Mouse (Mus musculus) ovary, postnatal 10 days (tissue): Measurements from ENCODE around the gene Gm20458.

Experiments
- DNase-seq: peaks from one replicate; pipeline ENCODE4 v3.0.0; 2022; ENCODE audit warnings: low spot score

Gene Gm20458

GRCm38 (mm10) chr2:164434681-164435080, 26.1 kb upstream of the Gm20458 start:
- no peak for DNase-seq

DNA sequence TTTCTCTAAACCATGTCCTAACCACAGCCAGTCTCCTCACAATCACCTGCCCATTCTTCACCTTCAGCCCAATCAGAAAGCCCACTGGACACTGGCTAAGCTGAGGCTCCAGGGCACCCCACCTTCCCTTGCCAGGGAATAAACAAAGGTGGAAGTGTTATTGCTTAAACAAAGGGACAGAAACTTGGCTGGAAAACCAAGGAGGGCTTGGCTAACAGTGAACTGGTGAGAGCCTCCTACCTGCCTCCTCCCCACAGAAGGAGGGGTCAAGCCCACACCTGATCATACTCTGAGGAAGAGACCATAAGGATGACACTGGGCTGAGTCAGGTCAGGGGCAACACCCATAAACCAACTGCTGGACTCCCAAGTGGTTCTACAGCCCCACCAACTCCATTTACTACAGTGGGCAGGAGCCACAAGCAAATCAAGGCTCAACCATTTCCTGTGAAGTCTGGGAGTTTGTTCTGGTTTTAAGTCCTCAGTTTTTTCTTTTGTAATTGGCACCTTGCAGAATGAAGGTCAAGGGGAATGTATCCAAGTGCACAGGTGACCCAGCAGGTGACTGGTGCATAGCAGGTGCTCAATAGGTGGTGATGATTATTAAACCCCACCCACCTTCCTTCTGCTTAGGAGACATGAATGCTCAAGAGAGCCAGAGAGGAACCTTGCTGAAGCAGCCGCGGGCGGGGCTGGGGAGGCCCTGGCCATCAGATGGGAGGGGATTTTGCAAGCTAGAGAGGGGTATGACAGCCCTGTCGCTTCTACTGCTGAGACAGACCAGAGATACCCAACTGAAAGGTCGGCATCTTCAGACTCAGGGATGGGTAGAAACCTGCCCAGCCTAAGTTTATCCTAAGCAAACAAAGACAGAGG, 25.3 kb upstream of the Gm20458 start:
- no peak for DNase-seq

- no peak for DNase-seq
Observed at GRCm38 (mm10) chr2:164436215-164436913, 24.4 kb upstream of the Gm20458 start.

- no peak for DNase-seq
Observed at GRCm38 (mm10) chr2:164436961-164437360, 23.8 kb upstream of the Gm20458 start.

DNA sequence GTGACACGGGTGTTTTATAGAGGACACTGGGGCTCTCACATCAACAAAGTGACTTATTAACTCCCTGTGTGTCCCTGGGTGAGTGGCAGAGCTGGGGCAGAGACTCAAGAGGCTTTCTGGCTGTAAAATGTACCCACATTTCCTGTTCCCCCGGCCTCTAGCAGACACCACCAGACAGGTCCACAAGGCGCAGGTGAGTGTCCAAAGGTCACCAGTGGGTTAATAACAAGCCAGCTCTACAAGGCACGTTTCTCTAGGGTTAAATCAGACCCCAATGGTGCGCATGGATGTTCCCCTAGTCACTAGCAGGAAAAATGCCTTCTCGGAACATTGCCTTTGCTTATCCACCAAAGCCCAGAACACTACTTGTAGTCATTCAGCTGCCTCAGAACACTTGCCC, 23.1 kb upstream of the Gm20458 start:
- no peak for DNase-seq

DNA sequence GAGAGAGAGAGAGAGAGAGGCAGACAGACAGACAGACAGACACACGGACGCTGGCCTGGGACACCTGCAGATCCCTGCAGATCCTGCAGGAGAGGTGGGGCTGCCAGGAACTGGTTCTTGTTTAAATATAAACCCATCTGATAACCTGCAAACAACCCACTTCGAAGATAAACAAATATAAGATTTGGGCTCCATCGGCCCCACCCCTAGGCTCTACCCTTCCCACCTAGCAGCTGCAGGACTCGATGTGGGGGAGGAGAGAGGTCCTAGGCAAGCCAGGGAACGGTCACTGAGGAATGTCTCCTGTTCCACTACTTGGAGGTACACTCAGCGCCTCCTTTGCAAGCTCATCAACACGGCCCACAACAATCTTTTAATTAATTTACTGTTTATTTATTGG, 22.5 kb upstream of the Gm20458 start:
- DNase-seq: no peak

DNA sequence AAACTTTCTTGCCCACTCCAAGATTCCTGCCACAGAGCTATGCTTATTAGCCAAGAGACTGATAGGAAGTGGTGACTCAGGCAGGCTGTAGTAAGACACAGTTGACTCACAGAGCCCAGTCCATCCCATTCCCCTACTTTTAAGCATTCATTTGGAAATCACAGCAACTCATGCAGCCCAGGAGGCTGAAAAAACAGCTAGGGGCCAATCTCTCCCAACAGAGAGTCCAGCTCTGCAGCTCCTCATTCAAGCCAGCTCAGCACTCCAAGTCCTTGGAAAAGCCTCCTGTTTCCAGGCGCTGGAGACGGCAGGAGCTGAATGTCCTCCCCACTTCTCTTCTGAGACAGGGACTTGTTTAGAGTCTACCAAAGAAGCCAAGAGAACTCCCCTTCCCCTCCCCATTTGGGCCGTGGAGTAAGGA, 21.8 kb upstream of the Gm20458 start:
- no peak for DNase-seq

DNA sequence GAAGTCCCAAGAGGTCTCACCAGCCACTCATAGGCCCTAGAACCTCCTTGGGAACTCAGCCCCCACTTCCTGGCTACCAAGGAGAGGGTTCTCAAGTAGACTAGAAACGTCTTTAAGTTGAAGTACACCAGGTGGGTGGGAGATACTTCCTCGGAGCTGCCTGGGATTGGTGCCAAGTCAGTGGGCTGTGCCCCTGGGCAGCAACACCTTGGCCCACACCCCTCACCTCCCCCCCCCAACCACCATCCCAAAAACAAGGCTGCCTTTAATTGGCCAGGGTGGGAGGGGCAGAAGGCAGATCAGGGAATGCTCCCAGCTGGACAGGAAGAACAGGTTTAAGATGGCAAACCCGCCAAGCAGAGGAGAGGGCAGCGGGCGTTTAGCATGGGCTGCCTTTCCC, 20.5 kb upstream of the Gm20458 start:
- DNase-seq: no peak

GRCm38 (mm10) chr2:164441155-164441554, 19.6 kb upstream of the Gm20458 start:
- no peak for DNase-seq

GRCm38 (mm10) chr2:164441731-164442130, 19.0 kb upstream of the Gm20458 start:
- DNase-seq: no peak

- no peak for DNase-seq
Observed at GRCm38 (mm10) chr2:164442315-164443050, 18.3 kb upstream of the Gm20458 start.

- DNase-seq: peak; percentile 84
Observed at GRCm38 (mm10) chr2:164443051-164443437, 17.7 kb upstream of the Gm20458 start.

GRCm38 (mm10) chr2:164443460-164444000, 17.2 kb upstream of the Gm20458 start, which contains the start of gene Sdc4:
Gene Sdc4, minus strand, starts transcription at chr2:164443887.
- no peak for DNase-seq

DNA sequence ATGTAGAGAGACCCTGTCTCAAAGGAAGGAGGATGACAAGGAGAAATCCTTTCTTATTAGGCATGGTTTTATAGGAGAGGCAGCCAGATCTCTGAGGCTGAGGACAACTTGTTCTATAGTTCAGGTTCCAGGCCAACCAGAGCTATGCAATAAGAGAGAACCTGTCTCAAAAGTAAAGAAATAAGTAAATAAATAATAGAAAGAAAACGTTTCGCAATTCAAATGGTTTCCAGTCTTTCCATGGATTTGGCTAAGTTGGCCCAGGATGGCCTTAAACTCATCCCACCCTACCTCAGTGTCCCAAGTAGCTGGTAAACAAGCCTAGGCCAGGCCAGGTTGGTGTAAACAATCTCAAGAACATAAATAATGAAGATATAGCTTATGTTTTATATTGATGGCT, 16.1 kb upstream of the Gm20458 start:
- no peak for DNase-seq

DNA sequence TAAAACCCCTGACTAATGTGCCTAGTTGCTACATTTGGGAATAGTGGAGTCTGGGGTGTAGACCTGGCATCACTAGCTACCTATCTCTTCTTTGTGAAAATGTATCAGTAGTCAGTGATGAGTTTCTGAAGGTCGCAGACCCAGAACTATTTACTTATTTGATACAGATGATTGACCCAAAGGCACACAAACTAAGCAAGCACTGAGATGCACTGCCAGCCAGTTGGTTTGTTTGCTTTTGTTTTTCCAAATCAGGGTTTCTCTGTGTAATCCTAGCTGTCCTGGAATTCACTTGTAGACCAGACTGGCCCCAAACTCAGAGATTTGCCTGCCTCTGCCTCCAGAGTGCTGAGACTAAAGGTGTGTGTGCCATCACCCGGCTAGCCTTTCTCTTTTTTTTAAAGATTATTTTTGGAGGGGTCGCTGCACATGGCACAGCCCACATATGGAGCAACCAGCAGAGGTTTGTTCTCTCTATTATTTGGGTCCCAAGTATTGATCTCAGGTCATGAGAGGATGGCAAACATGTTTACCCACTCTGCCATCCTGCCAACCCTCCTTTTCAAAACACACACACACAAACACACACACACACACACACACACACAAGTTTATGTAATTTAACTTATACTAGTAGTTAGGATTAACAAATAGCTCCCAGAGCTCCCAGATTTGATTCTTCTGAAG, 15.2 kb upstream of the Gm20458 start:
- DNase-seq: no peak

- no peak for DNase-seq
Observed at GRCm38 (mm10) chr2:164446086-164446469, 14.7 kb upstream of the Gm20458 start.

- DNase-seq: no peak
Observed at GRCm38 (mm10) chr2:164448140-164448539, 12.6 kb upstream of the Gm20458 start.

DNA sequence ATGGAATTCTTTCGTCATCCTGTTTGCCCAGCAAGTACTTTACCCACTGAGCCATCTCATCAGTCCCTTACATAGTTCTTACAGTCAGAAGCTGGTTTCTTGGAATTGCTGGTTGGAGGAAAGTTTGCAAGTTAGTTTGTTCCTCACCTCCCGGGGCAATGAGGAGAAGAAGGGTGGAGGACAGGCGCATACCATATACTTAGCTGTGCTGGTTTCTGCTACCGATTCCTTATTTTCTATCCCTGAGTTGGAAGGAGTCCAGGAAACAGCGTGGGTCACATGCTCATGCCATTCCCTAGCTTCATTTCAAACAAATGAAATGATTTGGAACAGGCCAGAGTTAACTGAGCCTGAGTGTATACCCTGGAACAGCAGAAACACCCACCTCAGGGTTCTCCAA, 11.8 kb upstream of the Gm20458 start:
- DNase-seq: no peak

GRCm38 (mm10) chr2:164449341-164450042, 11.3 kb upstream of the Gm20458 start:
- no peak for DNase-seq

DNA sequence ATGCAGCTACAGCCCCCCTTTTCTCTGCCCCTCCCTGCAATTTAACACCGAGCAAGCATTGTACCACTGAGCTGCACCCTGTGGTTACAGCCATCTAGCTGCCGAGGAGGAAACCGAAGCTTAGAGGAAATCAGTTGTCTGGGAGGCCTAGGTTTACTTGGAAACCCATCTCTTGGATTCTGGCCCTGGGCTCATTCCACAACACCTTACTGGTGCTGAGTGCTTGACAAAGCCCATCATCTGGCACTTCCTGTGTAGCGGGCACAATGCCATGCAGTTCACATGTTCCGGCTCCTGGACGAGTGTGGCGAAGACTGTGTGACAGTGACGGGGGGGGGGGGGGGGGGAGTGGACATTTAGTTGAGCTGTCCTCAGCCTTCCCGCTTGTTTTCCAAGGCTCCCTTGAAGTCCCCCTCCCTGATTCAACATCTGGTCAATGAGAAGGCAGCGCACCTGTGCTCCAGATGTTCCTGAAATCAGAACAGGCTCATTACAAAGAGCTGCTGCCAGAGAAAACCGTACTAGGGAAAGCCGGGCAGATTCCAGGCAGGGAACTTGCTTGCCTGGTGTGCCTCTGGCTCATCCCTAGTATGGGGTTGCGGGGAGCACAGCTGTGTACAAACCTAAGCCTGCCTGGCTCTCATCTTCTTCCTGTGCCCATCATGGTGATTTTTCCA, 8.6 kb upstream of the Gm20458 start:
- no peak for DNase-seq
